Mouse (Mus musculus): Measurements from ENCODE around the gene Clspn.

Gene Clspn

DNA sequence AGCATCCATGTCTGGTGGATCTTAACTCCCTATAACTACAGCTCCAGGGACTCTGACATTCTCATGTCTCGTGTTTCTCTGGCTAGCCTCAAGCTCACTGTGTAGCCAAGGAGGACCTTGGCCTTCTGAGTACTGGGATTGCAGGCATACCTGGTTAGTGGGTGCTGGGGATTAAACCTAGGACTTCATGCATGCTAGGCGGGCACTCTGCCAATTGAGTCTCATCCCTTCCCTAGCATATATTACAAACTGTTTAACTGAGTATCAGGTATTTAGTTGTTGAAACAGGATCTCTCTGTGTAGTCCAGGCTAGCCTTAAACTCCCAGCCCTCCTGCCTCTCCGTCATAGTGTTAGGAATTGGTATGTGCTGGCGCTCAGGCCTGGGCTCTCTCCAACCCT, 10.5 kb downstream of the Clspn start:
- no peak for DNase-seq

DNA sequence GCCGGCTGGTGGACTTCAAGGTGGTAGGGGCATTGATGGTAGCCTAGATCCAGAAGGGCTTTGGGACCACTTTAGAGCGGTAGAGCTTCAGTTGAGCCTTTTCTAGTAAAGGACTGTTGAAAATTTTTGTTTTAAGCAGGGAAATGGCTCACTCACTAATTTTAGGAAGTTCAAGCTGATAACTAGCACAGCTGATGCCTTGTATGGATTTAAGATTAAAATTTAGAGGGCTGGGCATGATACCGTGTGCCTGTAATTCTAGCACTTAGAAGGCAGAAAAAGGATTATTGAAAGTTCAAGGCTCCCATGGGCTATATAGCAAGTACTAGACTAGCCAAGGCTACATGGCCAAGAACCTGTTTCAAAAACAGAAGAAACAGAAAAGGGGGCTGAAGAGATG, 13.0 kb downstream of the Clspn start:
- DNase-seq: no peak

DNA sequence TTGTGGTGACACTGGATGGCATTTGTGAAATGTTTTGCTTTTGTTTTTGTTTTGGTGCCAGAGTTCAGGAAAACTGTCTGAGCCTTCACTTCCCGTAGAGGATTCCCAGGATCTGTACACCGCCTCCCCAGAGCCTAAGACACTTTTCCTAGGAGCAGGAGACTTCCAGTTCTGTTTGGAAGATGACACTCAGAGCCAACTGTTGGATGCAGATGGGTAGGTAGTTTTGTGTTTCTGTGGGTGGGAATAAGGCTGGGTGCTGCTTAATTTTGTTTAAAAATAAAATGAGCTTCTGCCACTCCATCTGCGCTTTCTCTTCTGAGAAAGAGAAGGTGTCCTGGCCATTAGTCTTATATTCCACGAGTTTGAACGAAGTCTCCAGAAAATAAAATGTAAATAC, 19.5 kb downstream of the Clspn start:
- DNase-seq: no peak

DNA sequence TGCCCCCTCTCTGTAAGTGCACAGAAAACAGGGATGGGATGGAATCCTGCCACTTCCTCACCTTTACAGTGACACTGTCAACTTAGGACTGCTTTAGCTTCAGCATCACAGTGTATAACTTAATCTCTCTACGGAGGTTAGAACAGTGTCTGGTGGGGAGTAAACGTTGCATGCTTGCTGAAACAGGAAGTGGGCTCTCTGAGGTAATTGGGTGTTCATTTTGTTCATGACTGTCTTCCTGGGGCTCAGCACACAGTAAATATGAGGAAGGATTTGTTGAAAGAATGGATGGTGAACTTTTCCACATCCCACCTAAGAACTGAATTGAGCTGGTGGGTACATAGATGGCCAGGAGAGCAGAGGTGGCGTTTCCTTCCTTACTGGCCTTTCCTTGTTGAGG, 21.2 kb downstream of the Clspn start:
- no peak for DNase-seq

DNA sequence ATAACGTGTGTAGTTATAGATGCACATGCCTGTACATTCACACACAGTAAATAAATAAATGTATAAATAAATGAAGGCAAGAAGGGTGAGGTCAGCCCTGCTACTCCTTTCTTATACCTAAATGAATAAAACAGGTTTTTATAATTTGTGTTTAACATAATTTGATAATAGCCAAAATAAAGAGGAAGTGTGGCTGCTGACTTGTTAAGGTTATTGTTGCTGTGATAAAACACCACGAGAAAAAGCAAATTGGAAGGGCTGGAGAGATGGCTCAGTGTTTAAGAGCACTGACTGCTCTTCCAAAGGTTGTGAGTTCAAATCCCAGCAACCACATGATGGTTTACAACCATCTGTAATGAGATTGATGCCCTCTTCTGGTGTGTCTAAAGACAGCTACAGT, 22.3 kb downstream of the Clspn start:
- DNase-seq: no peak

DNA sequence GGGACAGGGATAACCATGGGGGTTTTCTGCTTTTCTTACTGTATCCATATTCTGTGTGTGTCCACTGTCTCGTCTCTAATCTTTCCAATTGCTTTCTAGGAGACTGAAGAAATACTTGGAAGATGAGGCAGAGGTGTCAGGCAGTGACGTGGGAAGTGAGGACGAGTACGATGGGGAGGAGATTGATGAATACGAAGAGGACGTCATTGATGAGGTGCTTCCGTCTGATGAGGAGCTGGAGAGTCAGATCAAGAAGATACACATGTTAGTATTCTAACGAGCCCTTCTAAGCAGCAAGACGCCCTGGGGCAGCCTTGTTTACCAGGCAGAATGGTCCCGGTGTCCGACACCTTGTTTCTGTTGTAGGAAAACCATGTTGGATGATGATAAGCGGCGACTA, 29.0 kb downstream of the Clspn start:
- no peak for DNase-seq

DNA sequence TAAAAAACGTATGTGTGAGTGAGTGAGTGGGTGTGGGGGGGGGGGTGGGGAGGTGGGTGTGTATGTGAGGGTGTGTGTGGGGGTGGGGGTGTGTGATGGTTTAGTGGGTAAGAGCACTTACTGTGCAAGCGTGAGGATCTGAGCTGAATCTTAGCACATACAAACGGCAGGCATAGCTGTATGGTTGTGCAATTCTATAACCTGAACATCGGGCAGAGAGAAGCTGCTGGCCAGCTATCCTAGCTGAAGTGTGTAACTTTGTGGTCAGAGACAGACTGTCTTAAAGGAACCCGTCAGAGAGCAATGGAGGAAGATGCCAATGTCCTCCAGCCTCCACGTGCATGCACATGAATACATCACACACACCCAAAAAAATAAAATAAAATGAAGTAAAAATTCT, 35.3 kb downstream of the Clspn start:
- no peak for DNase-seq

DNA sequence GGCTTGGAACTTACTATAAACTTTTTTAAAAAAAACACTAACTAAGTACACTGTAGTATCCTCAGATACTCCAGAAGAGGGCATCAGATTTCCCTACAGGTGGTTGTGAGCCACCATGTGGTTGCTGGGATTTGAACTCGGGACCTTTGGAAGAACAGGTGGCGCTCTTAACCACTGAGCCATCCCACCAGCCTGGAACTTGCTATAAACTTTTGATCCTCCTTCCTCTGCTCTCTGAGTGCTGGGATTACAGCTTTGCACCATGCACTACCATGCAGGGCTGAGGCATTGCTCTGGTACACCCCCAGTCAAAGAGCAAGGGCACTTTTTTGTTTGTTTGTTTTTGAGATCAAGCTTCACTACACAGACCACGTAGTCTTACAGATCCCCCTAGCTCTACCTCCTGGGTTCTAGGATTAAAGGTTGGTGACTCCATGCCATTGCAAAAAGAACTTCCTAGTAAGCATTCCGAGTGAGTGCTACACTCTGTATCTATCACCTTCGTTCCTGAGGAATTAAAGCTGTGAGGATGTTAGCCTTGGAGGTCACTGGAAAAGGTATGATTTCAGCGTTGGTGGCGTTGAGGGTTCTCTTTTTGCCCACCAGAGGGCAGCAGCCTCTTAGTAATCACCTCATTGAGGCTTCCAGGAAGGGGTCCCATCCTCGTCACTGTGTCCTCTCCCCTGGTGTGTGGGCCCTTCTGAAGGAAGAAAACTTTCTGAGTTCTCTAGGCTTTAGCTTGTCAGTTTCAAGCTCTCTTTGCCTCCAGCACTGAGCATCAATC, 43.4 kb downstream of the Clspn start:
- DNase-seq: peak; percentile 80 to 83

DNA sequence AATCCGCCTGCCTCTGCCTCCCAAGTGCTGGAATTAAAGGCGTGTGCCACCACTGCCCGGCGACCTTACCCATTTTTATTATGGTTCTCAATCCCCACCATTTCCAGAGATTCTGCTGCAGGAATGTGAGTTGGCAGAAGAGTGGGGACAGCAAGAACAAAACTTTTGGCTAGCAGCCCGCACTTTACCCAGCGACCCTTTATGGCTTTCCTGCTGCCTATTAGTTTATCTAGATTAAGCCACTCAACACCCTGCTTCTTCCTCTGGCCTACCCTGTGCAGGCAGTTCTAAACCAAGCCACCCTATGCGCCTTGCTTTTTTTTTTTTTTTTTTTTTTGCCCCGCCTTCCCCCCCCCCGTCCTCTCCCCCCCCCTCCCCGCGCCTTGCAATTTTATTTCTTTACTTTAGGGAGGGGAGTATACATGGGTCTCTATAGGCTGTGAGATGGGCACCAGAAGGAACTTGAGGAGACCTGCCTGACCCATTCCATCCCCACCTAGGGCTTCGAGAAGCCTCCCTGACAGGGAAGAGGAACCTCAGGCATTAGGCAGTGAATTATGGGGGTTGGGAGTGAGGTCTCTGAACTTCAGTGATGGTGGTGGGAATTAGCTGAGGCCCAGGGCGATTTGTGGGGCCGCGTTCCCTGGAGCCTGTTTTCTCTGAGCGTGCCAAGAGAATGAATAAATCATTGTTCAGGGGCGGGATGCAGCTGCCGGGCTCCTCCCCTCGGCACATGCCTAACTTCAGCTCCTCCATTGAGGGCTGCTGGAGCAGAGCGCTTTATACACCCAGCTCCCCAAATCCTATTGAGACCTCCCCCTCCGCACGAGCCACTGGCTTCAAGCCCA, 45.1 kb downstream of the Clspn start:
- DNase-seq: peak in 1 of 2 experiments; percentile 24

DNA sequence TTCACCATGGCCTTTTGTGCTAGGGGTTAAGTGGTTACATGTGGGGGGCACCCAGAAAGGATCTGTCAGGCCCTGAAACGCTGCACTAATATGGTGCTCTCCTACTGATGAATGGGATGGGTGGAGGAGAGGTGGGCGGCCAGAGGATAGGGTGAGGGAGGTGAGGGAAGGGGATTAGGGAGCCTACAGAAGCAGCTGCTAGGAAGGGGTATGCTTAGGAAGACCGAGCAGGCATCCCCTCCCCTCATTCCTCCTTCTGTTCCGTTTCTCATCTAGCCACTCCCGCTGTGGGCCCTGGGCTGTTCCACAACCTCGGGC, 45.7 kb downstream of the Clspn start:
- no peak for DNase-seq

DNA sequence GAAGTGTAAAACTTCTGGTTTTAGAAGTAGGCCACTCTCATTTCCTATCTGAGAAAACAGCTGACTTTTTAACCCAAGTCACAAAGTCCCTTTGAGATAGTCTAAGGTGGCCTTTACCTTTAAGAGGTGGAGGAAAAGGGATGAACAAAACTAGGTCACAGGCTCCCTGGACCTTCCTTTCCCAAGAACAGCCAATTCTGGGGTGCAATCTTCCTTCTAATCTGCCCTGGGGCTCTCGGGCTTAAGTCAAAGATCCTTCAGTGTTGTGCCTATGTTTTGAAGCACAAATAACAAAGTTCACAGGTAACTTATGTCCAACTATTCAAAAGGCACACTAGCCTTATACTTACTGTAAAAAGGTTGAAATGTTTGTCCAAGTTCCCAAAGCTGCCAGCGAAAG, 47.4 kb downstream of the Clspn start:
- no peak for DNase-seq

DNA sequence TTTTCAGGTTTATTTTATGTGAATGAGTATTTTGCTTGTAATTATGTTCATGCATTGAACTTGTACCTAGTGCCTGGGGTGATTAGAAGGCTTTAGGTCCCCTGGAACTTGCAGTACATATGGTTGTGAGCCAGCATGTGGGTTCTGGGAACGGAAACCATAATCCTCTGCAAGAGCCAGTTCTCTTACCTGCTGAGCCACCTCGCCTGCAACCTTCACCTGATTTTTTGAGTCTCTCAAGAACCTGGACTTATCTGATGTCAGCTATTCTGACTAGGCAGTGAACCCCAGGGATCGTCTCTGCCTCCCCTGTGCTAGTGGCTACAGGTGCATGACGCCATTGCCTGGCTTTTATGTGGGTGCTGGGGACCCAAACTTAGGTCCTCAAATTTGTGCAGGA, 49.0 kb downstream of the Clspn start:
- DNase-seq: no peak

DNA sequence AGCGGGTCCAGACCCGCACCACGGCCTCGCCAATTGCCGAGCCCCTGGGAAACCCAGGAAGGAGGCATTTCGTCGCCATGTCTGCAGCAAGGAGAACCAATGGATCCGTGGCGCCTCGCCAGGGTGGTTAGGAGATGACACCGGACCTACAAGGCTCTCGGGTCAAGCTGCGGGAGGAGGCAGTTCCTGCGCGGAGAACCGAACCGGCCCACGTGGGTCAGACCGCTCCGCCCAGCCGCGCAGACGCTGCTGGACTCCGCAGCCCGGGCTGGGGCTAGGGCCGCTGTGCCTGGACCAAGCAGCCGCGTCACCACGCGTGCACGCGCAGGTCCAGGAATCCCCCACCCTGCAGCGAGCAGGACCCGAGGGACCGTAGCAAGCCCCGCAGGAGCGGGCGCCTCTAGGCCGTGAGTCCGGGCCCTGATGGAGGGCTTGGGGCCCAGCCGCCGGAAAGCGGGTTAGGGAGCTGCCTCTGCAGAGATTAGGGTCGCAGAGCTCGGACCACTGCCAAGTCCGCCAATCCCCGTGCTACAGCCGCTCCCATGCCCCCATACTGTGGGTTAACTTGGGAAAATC, 53.0 kb downstream of the Clspn start, which contains the start of gene 5730409E04Rik:
5730409E04Rik (plus strand) TSS at position 213 of the 576 bp plus-strand sequence.
- peak; percentile 90 to 92 for DNase-seq

DNA sequence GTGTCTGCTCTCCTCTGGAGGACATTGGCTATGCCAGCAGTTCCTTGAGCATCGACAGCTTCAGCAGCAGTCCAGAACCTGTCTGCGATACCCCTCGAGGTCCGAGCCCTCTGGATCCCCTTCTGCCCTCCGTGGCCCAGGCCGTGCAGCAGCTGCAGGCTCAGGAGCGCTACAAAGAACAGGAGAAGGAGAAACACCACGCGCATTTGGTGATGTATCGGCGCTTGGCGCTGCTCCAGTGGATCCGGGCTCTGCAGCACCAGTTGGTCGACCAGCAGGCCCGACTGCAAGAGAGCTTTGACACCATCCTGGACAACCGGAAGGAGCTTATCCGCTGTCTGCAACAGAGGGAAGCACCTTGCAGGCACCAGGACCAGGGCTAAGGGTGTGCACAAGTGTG, 55.3 kb downstream of the Clspn start:
- peak; percentile 48 to 66 for DNase-seq

DNA sequence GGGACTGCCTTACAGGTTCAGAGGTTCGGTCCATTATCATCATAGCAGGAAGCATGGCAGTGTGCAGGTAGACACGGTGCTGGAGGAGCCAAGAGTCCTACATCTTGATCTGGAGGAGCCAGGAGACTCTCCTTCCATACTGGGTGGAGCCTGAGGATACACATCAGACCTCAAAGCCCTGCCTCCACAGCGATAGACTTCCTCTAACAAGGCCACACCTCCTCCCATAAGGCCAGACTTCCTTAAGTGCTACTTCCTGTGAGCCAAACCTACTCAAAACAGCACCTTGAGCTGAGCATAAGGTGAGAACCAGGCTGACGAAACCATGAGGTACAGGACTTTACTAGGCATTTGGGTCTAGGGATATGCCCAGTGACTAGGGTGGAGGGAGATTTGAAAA, 59.6 kb downstream of the Clspn start:
- no peak for DNase-seq

DNA sequence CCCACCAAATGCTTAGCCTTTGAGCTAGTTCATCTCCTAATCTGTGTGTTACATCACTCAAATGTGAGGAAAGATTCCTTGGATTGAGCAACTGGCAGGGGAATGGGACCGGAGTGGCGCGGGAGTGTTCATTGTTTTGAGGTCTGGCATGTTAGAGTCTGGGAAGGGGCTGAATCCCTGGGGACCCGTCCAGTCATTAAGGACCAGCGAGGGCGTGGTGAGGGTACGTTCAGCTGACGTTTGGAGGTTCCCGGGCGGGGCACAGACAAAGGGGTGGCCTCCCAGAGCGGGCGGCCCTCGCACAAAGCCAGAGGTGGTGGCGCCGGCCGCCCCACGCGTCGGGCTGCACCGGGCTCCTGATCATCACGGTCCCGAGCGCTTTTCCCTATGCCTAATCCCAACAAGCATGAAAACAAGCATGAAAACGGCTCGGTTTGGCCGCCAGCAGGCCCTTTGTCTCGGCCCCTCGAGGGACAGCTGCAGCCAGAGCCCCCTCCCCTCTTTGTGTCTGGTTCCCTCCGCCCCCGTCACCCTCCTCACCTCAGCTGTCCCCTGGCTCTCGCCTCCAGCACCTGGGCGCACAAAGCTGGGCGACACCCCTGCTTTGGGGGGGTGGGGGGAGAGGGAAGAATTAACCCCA, 63.1 kb downstream of the Clspn start:
- peak in 1 of 2 experiments; percentile 20 for DNase-seq

DNA sequence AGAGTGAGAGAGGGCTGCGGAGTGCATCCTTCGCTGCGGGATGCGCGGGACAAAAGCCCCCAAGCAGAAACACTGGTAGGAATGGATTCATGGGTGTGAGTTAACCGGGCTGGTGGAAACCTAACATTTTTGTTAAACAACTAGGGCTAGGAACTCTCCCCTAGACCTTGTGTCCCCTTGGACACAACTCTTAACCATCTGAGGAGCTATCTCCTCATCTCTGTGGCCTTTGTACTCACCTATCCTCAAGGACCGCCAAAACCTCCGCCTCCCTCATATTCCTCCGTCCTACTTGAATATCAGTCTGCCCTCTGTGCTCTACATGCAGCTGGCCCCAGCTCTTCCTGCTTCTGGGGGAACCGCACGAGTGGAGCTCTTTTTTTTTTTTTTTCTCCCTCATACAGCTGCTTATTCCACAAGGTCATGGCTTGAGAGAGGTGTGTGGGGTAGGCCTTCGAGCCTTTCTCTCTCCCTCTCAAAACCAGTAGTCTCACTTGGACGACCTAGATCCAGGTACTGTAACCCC, 63.7 kb downstream of the Clspn start:
- DNase-seq: no peak

DNA sequence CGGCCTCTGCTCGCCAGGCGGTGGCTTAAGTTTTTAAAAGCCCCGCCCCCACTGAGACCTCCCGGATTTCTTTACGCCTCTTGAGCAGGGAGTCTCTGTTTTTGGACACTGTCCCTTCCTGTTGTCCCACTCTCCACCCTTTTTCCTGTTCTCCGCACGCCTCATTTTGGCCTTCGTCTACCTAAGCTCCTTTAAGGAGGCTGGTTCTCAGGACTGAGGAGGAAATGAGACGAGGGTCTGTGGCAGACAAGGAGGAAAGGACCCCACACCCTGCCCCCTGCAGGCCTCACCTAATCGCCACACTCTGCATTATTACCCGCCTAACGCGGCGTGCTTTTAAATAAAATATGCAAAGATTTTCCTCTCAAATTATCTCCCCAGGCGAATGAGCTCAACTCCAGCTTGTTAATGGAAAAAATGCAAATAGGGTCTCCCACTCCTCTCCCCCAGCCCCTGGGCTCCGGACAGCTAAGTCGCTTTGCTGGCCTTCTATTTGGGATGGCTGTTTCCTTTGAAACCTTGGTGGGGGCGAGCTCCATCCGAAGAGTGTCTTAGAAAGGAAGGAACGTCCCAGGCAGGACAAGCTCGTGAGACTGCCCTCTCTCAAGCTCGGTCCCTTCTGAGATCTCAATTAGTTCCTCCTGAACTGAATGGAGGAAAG, 70.4 kb downstream of the Clspn start:
- no peak for DNase-seq

DNA sequence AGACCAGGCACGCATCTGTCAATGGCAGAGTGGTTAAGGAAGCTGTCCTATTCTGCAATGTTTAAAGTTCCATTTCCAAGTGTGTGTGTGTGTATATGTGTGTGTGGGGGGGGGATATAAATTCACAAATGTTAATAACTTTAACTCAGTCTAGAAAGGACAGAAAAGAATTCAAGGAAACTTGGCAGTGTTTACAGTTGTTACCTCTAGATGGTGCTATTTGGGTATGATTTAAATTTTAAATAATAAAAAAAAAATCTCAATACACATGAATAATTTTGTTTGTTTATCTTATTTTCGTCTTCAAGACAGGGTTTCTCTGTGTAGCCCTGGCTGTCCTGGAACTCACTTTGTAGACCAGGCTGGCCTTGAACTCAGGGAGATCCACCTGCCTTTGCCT, 75.2 kb downstream of the Clspn start:
- no peak for DNase-seq

DNA sequence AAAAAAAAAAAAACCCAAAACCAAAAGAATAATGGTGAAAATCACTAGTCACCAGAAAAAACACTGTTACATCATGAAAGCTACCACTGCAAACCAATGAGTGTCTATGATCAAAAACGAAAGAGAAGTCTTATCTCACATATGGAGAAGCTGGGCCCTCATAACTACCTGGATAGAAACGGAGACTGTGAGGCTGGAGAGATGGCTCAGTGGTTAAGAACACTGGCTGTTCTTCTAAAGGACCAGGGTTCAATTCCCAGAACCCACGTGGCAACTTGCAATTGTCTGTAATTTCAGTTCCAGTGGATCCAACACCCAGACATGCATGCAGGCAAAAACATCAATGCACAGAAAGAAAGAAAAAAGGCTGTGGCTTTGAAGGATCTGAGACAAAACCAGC, 75.9 kb downstream of the Clspn start:
- no peak for DNase-seq

DNA sequence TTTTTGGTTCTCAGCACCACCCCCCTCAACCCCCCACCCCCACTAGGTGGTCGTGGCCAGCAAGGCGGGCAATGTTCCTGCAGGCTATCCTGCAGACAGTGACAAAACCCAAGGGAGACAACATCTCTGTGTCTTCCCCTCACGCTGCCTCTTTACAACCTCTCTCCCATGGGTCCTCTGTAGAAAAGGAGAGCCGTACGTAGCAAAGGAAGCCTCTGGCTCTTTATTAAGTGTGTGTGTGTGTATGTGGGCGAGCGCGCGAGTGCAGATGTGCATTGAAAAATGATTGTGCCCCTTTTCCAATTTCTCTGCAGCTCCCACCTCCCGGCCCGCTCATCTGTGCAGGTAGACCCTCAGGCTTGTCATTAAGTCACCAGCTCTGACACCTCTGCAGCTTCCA, 79.6 kb downstream of the Clspn start:
- DNase-seq: no peak

DNA sequence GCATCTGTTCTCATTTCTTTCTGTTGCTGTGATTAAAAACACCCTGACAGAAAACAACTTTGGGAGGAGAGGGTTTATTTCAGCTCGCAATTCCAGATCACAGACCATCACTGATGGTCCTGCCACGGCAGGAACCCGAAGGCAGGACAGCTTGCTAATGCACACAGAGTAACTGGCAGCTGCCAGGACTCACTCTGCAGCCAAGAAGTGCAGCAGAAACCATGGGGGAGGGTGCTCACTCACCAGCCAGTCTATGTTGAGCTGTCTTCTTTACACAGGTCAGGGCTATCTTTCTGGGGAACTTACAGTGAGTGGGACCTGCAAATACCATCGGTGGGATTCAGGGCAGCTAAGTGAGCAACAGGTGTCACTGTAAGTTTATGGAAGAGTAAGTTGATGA, 80.7 kb downstream of the Clspn start:
- peak in 1 of 2 experiments; percentile 23 for DNase-seq

DNA sequence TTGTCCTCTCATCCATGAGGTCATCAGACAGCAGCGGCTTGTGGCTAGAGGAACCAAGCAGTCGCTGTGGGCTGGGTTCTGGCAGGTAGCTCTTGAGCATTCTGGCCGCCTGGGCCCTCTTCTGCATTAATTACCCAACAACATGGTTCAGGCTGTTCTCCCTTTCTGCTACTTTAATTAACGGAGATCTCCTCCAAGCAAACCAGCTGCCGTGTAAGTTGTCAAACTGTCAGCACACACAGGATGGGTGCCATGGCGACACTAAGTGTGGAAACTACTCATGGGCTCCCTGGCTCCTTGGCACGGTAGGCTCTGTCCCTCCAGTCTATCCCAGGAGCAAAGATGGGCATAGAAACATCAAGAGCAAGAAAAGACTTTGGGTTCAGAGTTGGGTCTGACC, 82.6 kb downstream of the Clspn start:
- no peak for DNase-seq
